Mouse (Mus musculus) lung, adult 2 months (tissue): ENCODE data around the gene Inca1. TPM values are rescaled to one million over a fixed set of nuclear protein-coding genes. Genes with fewer than 3 reads are reported as not detected.
A peak's percentile ranks its signal among the peaks of the same experiment; 100 is the strongest.

Experiments
- DNase-seq: peaks from one replicate; pipeline ENCODE4 v3.0.0; 2022
- H3K4me1 ChIP-seq: fragments of 200-500 bp; 2 replicates; pipeline ENCODE4 v1.6.1; 2011; ENCODE audit warnings: low read length; ENCODE audit not compliant: control insufficient read depth, insufficient read depth
- H3K4me3 ChIP-seq: fragments of 200-500 bp; replicated peaks from 2 replicates; pipeline ENCODE3; 2011; ENCODE audit warnings: low read depth, mild to moderate bottlenecking, control low read depth, low read length; ENCODE audit errors: extremely low read depth
- CTCF ChIP-seq: fragments of 200-500 bp; IDR thresholded peaks from 2 replicates; pipeline ENCODE4 v1.5.1; 2011; ENCODE audit warnings: mild to moderate bottlenecking, low read length, control low read depth; ENCODE audit not compliant: insufficient read depth
- POLR2A ChIP-seq: fragments of 200-500 bp; IDR thresholded peaks from 2 replicates; pipeline ENCODE4 v1.6.1; 2011; ENCODE audit warnings: low read depth, mild to moderate bottlenecking, control low read depth, low read length, borderline replicate concordance; ENCODE audit errors: extremely low read depth
- WGBS: fragments of 180-500 bp; shearing (Covaris S2); methylation state at CpG from one replicate; pipeline ENCODE4 v1.1.7; 2018; 5-methylcytosine and 5-hydroxymethylcytosine counted together
- polyA plus RNA-seq: library from polyadenylated mRNA; depleted of rRNA; stranded (reverse); fragments of >200 nt; gene quantifications from 2 replicates; pipeline ENCODE4 v1.2.3, GENCODE M21; 2012

Gene Inca1
- polyA plus RNA-seq, 1 experiment: 2.0 TPM

GRCm38 (mm10) chr11:70687601-70688199 lies 12.3 kb downstream of the Inca1 start, which contains the start of gene Camta2:
Camta2 (minus strand) TSS chr11:70688105.
- DNase-seq: peak; percentile 91
- TF ChIP-seq CTCF: peak; percentile 26; the same call in 1 of the 2 replicates
- peak; percentile 83; the same call in 1 of the 2 replicates for TF ChIP-seq POLR2A
- whole genome bisulfite sequencing: under 1% methylated on average over 54 of the region's 55 CpGs

GRCm38 (mm10) chr11:70686901-70687566 lies 12.9 kb downstream of the Inca1 start:
- DNase-seq: peak; percentile 51
- WGBS: 3% methylated on average over 16 of the region's 16 CpGs
- TF ChIP-seq POLR2A: no peak
- TF ChIP-seq CTCF: no peak
- Histone ChIP-seq H3K4me3 (peak overlapping the region; percentile 76), H3K4me1 (peaks cover 12% of the 10 kb centered on the region; the same call in 1 of the 2 replicates)

More at GRCm38 (mm10) chr11:70687601-70688199, 12.3 kb downstream of the Inca1 start, which contains the start of gene Camta2:
- H3K4me3 ChIP-seq: peak within 1 kb of the TSS; percentile 76
- peaks cover 12% of the 10 kb centered on the region; the same call in 1 of the 2 replicates for H3K4me1 ChIP-seq

- DNase-seq: no peak
- no peak overlapping the region for H3K4me3 ChIP-seq
- H3K4me1 ChIP-seq: peaks cover 11% of the 10 kb centered on the region; the same call in 1 of the 2 replicates
- WGBS: 86% methylated on average over 5 of the region's 5 CpGs
- no peak for TF ChIP-seq POLR2A
- no peak for TF ChIP-seq CTCF
Measured at GRCm38 (mm10) chr11:70683640-70684039, 16.3 kb downstream of the Inca1 start.

GRCm38 (mm10) chr11:70681897-70682581 lies 17.9 kb downstream of the Inca1 start:
- WGBS: 52% methylated on average over 11 of the region's 11 CpGs
- no peak overlapping the region for H3K4me3 ChIP-seq
- H3K4me1 ChIP-seq: peaks cover 6% of the 10 kb centered on the region; the same call in 1 of the 2 replicates
- TF ChIP-seq POLR2A (no peak), CTCF (0 out of 2 replicates have a peak, but pooled peaks have one; percentile 2)
- DNase-seq: no peak

GRCm38 (mm10) chr11:70681170-70681569 lies 18.8 kb downstream of the Inca1 start:
- TF ChIP-seq CTCF (no peak), POLR2A (no peak)
- WGBS: 76% methylated on average over 12 of the region's 12 CpGs
- no peak for DNase-seq
- no peaks in the 10 kb centered on the region for H3K4me1 ChIP-seq
- no peak overlapping the region for H3K4me3 ChIP-seq

- Histone ChIP-seq H3K4me1 (no peaks in the 10 kb centered on the region), H3K4me3 (no peak overlapping the region)
- TF ChIP-seq CTCF: no peak
- TF ChIP-seq POLR2A: no peak
- DNase-seq: no peak
- WGBS: 82% methylated on average over 8 of the region's 8 CpGs
Measured at GRCm38 (mm10) chr11:70679894-70680293, 20.1 kb downstream of the Inca1 start.

- Histone ChIP-seq H3K4me3 (no peak overlapping the region), H3K4me1 (no peaks in the 10 kb centered on the region)
- 90% methylated on average over 8 of the region's 8 CpGs for WGBS
- no peak for DNase-seq
- TF ChIP-seq CTCF: no peak
Measured at GRCm38 (mm10) chr11:70679361-70679760, 20.6 kb downstream of the Inca1 start.

- DNase-seq: no peak
- WGBS: 88% methylated on average over 2 of the region's 2 CpGs
- TF ChIP-seq CTCF (no peak), POLR2A (no peak)
- H3K4me3 ChIP-seq: no peak overlapping the region
- no peaks in the 10 kb centered on the region for H3K4me1 ChIP-seq
Measured at GRCm38 (mm10) chr11:70678576-70678975, 21.4 kb downstream of the Inca1 start.

- WGBS: 79% methylated on average over 9 of the region's 9 CpGs
- Histone ChIP-seq H3K4me3 (no peak overlapping the region), H3K4me1 (no peaks in the 10 kb centered on the region)
- DNase-seq: no peak
- TF ChIP-seq CTCF: no peak
- TF ChIP-seq POLR2A: no peak
Measured at GRCm38 (mm10) chr11:70678092-70678491, 21.9 kb downstream of the Inca1 start.

- TF ChIP-seq CTCF (no peak), POLR2A (no peak)
- Histone ChIP-seq H3K4me3 (no peak overlapping the region), H3K4me1 (no peaks in the 10 kb centered on the region)
- WGBS: 70% methylated on average over 11 of the region's 11 CpGs
- DNase-seq: no peak
Measured at GRCm38 (mm10) chr11:70674501-70674900, 25.5 kb downstream of the Inca1 start.
